Mouse (Mus musculus) NIH3T3 (cell line): Measurements from ENCODE around the gene Ssh1.

Experiments
- DNase-seq: peaks from one replicate; pipeline ENCODE4 v3.0.0-alpha.2; 2012; ENCODE audit warnings: low read depth

The Ssh1 gene

DNA sequence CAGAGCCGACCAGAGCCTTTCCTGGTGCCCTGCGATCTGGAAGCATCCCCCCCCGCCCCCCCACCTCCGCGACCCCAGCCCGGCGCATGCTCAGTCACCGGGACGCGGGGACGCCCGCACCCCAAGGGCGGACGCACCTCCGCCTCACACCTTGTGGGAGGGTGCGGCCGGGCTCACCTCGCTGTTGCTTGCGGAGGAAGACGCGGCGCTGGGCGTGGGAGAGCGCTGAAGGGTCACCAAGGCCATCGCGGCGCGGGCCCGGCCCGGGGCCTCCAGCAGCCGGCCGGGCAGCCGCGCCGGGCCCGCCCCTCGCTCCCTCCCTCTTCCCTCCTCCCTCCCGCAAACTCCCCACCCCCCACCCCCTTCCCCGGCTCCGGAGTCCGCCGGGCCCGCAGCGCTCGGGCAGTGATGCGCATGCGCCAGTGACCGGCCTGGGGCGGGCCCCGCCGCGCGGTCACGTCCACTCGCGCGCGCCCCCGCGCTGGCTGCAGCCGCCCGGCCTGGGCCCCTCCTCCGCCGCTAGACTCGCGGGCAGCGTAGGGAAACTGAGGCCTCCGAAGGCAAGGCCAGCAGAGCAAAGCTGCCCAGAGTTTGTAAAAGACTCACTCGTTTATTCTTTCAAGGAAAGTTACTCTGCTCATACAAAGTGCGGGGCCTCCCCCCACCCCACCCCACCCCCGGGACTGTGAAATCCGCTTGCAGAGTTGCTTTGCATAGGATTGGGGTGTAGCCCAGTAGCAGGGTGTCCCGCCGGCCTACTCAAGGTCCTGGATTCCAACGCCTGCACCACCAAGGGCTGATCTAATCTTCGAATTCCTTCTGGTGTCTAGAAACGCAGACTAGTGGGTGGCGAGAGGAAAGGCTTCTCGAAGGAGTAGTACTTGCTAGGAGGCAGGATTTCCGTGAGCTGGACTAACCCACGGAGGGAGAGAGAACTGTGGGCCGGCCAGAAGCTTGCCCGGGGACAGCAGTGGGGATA, at the start of gene Ssh1:
Ssh1 (minus strand) TSS at position 408 of the 979 bp plus-strand sequence.
- DNase-seq = peak; percentile 95

DNA sequence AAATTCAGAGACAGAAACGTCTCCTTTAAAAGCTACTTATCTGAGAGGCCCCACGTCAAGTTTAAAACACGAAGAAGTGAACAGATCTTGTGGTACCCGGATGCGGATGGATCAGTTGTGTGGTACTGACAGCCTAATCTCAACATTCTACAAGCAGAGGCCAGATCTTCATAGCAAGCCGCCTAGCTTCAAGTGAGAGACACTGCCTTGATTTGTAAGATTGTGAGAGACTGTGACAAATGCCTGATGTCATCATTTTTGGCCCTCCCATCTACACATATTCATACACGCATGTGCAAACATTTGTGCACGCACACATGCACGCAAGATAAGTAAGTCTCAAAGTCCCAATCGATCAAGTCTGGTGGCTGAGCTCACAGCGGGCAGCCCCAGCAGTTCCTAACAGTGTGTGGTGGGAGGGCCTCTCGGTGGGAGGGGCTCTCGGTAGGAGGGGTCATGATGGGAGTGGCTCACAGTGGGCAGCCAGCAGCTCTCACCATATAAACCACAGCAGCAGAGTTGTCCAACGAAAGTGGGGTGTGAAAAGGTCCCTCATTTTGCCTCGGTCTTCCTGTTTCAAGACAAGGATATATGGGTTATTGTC, 47.7 kb upstream of the Ssh1 start:
- DNase-seq = peak; percentile 40

DNA sequence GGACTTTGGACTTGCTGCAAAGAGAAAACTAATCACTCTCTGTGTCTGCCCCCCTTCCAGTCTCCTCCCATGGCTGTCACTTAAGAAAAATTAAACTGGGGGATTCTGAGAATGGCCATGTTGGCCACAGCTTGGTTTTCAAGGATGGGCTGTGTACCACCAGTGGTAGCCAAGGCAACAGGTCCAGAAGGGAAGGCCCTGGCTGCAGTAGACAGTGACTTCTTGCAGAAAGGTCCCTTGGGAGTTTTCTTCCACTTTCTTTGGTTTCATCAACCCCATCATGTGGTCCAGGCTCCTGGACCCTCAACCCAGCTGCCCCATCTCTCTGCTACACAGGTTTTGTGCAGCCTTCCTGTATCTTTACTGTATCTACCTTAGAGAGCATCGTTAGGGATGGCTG, 47.2 kb upstream of the Ssh1 start:
- no peak for DNase-seq

DNA sequence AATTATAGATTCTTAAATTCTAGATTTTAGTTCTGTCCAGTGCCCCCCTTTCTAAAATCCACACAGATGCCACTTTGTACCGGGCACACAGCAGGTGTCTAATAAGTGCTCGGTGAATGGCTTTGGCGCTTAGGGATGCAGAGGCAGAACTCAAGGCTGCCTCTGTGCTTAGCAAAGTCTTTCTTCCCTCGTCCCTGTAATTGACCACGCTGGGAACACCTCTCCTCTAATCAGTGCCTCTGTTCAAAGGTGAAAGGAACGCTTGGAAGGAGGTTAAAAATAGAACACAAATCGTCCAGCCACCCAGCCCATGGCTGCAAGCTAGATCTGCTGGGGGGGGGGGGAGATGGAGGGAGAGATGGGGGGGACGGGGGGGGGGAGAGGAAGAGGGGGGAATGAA, 46.8 kb upstream of the Ssh1 start:
- DNase-seq = no peak

DNA sequence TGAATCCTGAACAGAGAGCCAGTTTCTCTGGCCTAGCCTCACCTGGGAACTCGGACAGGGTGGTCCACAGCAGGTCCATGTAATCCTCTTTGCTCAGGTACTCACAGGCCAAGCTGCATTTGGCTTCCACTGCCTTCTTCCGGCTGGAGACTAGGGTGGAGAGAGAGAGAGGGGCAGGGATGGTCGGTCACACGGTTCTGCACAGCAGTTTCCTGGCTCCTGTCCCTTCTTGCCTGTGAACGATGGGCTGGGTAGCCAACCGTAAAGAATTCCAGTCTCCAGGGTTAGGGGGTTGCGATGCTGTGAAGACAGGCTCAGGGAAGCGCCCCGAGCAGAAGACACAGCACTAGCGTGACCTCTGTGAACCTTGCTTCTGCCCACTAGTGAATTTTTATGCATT, 41.4 kb upstream of the Ssh1 start:
- DNase-seq = no peak

DNA sequence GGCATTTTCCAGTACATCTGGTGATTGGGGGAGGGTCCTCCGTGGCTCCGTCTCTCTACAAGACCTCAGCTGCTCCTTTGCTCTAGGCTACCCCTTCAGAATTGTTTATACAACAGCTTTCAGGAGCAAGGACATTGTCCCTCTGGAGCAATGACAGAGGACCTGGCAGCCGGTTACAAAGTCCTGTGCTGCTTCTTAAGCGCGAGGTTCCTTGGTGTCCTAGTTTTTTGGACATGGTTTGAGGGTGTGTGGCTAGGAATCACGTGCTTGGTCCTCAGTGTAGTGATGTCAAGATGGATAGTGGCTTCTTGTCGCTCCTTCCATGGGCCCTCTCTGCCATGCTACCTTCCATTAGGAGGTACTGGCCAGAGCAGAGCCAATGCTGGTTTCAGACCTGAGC, 40.7 kb upstream of the Ssh1 start:
- DNase-seq = no peak

DNA sequence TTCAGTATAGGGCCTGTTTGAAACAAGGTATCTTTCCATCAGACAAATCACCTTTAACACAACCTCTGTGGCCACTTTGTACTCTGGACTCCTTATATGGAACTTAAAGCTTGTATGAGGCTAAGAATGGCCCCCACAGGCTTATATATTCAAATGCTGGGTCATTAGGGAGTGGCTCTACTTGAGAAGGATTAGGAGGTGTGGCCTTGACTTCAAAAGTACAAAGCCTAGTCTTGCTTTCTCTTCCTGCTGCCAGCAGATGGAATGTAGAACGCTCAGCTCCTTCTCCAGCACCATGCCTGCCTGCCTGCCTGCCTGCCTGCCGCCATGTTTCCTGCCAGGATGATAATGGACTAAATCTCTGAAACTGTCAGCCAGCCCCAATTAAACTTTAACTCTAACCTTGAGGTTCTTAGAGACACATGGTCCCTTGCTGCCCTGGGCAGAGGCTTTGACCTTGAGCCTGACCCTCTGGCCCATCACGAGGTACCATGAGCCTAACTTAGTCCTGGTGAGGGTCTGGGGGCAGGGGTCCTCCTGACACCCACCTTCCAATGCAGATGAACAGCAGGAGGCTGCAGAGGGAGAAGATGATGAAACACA, 38.6 kb upstream of the Ssh1 start:
- DNase-seq = no peak

DNA sequence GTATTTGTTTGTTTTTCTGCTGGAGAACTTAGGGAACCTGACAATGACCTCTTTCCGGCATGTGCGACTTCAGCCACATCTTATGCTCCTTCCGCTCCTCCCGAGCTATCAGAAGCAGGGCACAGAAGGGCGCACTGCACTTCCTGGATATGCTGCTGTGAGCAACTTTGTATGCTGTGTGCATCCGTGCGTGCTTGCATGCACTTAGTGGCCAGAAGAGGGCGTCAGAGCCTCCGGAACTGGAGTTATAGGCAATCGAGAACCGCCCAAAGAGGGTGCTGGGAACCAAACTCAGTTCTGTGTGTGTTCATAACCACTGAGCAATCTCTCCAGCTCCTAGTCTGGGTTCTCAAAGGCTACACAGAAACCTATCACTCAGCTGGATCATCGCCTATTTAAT, 37.0 kb upstream of the Ssh1 start:
- DNase-seq = no peak

DNA sequence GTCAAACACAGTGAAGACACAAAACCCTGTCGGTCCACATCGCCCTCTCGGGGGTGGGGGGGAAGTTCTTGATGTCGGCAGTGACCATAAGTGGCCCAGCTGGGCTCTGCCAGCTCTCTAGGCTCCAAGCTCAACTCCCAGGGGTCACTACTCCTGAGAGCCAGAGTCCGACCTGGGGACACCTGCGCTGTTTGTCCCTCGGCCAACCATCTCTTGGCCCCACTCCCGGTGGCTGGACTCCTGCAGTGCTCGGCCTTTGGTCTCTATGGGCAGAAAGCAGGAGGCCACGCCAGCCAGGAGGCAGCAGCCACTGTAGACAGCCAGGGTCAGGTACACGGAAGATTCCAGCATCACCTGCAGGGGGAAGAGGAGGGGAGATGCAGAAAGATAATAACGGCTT, 34.4 kb upstream of the Ssh1 start:
- DNase-seq = no peak

DNA sequence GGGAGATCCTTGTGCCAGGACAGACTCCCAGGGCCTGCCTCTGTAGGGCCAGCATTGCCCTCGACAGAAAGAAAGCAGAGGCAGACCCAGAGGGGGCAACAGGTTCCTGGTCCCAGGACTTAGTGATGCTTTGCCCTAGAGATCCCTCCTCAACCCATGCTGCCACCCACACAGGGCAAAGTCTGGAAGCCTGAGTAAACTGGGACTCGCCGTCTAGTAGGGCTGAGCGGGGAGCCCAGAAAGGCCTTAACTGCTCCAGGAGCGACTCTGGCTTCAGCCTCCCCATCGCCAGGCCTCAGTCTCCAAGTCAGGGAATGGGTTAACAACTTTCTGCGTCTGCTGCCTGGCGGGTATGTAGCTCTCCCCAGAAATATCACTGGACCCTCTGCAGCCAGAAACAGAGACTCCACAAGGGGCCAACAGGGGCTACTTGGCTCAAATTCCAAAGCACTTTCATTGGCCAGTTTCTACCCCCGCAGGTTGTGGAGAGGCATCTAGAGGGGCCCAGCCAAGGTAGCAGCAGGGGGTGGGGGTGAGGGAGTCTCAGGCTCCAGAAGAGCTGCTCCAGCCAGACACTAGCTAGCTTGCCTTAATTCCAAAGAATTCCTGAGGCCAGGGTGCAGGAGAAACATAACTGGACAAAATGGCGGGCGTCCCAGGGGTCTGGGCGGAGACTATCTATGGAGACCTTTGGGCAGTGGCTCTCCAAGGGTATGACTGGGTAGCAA, 33.7 kb upstream of the Ssh1 start:
- DNase-seq = no peak

DNA sequence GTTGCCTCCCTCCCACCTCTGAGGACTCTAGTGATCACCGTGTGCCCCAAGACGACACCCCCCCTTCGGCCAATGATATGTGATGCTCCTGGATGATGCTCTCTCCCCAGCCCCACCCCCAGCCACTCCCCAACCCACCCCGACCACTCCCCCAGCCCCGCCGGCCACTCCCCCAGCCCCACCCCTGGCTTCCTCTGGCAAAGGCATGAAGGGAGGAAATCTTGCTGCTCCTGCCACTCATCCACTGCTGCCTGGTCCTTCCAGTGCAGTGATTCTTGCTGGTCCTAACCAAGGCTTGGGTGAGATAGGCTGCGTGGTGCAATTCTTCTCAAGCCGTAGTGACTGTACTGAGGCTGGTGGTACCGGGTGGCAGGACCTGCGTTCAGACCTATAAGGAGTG, 31.2 kb upstream of the Ssh1 start:
- DNase-seq = no peak

DNA sequence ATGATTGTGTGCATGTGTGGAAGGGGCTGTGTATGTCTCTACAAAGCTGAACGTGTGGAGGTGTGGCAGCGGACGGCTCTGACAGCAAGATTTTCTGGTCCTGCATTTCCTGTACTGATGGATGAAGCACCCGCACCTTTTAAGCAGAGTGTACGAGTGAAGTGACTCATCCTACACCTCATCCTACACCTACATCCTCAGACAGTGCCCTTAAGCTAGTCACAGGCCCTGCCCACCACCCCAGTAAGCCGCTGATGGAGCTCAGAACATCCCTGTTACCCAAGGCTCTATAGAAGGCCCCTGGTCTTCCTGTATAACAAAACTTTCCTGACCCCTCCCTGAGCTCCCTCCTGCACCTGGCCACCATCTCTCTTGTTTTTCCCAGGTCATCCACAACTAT, 30.7 kb upstream of the Ssh1 start:
- DNase-seq = no peak

DNA sequence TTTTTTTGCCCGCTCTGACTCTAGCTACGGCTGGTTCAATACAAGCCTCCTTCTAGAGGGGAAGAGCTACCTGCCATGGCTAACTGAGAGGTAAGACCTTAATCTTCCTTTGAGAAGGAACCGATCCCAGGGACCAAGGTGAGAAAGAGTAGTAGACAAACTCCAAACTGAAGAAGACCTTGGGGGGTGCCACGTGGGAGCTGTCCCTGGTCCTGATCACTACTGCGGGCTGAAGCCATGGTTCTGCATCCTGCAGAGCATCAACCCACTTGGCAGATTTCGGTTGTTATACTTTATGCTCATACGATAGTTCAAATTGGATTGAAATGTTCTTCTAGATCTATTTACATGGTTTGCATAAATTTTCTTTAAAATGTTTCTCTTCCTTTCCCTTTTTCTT, 21.4 kb upstream of the Ssh1 start:
- DNase-seq = peak; percentile 60

DNA sequence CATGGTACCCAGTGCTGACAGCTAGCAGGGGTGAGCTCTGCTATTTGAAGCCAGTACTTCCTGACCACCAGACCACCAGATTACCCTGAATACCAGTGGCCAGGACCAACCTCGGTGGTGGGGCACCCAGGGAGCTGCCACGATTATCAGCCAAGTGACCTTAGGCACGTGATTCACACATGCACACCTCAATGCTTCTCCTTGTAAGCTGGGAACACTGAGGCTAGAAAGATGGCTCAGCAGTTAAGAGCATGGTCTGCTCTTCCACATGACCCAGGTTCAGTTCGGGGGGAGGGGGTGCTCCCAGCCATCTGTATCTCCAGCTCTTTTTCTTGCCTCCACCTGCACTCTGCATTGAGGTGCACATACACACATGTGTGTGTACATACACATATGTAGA, 15.4 kb upstream of the Ssh1 start:
- DNase-seq = no peak

DNA sequence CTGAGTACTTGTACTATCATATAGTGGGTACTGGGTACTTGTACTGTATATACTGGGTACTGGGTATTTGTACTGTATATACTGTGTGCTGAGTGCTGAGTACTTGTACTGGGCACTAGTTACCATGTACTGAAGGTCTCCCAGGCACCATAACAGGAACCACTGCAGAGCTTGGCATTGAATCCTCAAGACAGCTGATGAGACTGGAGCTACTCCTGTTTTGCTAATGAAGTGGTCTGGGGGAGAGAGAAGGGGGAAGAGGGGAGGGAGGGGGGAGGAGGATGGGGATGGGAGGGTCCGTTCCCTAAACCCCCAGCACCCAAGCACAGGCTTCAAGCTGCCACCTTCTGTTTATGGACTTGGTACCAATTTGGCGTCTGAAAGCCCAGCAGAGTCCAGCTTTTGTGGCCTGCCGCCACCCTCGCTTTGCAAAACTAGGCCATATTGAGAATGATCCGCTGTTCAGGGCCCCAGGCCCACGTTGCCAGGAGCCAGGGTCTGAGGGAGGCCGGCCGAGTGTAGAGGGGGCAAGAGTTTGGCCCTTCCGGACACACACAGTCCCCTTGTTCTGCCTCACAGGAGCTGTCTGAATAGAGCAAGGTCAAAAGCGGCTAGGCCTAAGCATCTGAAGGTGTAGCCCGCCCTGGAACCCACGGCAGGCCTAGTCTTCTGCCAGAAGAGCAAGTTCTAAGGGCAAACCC, 14.2 kb upstream of the Ssh1 start:
- no peak for DNase-seq

DNA sequence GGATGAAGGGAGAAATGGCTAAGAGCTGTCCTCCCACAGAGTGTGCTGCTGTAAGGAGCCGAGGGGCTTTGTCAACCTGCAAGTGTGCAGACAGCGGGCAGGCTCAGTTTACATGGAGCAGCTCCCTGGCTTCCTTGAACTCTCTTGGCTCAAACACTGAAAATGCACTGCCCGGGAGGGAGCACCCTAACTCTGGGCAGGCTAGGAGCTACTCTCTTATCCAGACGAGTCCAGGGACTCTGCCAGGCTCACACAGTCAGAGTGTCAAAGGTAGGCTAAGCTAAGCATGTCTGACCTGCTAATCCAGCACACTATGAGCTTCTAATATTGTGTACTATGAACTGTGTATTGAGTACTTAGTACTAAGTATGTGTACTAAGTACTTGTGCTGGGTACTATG, 13.3 kb upstream of the Ssh1 start:
- DNase-seq = no peak

DNA sequence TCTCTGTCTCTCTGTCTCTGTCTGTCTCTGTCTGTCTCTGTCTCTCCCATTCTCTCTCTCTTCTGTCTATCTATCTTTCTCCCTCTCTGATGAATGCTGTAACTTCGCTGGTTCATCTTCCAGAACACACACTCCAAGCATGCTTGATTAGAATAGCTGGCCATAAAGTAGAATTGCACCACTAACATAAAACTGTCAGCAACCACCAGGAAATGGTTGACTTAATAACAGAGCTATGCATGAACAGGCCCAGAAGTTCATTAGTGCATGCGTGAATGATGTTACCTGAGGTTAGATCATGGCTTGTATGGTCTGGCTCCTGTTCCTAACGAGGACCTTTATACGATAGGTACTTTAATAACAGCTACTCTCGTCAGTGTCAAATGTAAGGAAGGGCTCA, 11.4 kb upstream of the Ssh1 start:
- no peak for DNase-seq

DNA sequence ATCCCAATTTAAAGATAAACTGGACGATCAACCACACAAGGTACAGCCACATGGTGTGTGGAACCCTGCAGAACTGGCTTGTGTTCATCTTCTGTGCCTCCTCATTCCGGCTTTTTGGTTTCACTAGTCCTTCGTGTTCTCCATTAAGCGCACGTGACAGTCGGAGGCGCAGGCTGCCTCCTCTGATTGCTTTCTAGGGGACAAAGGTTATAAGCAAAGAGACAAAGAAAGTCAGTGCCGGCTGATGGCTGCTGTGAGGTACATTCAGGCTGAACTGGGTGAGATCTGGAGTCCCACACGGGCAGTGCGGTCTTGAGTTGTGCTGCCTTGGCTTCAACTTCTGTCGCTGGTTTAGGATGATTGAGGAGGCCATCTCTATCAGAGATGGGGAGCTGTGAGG, 10.9 kb upstream of the Ssh1 start:
- DNase-seq = no peak

DNA sequence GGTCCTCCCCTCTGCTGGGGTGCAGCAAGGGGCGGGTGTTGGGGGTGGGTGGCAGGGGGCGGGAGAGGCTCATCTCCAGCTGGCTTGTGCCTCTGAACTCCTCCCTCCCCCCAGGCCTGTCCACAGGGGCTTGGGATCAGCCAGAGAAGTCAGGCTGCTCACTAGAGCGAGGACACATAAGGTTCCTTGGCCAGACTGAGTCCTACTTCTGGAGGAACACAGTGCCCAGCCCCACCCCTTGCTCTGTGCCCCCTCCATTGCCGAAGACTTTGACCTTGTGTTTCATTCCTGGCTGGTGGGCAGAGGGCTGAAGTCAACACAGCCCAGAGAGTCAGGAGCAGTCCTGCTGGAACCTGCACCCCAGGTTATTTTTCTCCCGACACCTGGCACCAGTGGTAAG, 9.8 kb upstream of the Ssh1 start, which contains the start of gene Dao:
Dao (plus strand) TSS at position 162 of the 400 bp plus-strand sequence.
- no peak for DNase-seq

DNA sequence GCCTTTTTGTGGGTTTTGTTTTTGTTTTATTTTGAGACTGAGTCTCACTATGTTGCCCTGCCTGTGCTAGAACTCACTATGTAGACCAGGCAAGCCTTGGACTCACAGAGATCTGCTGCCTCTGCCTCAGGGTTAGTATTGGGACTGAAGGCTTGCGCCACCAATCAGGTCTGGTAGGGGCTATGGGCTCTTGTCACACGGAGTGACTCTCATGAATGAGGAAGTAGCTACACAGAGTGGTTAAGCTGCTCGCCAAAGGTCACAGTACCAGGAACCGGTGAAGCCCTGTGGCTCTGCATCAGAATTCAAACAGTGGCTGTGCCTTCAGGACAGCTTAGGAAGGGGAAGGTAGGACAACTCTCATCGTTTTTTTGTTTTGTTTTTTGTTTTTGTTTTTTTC, 5.7 kb upstream of the Ssh1 start:
- no peak for DNase-seq

DNA sequence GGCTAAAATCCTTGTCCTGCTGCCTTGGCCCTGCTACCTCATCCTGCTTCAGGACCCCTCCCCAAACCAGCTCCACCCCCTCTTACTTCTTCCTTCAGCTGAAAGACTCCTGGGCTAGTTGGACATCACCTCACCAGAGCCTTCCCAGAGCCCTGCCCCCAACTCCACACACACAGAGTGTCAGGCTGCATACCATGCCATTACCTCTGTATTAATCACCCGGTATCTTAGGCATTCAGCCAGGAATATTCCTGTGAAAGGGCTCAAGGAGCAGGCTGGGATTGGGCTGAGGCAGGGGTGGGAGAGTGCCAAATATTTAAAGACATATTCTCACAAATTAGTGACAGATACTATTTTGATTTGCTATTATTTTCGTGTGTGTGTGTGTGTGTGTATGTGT, 2.8 kb upstream of the Ssh1 start:
- DNase-seq = peak; percentile 77

DNA sequence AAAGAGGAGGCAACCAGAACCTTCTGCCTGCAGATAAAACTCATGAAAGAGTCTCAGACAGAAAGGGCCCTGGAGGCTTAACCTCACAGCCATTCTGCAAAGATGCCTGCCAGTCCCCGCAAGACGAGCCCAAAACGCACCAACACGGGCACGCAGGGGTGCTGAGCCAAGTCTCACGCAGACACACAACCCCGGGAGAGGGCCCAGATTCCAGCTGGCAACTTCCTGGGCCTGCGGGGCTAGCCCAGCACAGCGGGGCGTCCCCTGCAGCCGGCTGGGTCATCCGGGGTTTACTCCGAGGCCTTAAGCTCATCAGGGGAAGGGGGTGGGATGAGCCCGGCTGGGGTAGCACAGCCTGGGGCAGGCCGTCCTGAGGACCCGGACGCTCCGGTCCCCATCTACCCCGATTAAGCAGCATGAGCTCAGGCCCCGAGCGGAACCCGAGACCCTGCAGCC, 635 bp downstream of the Ssh1 start:
- DNase-seq = peak; percentile 64
